Mouse (Mus musculus) MEL (cell line): ENCODE data around the gene Hebp1. TPM values are rescaled to one million over a fixed set of nuclear protein-coding genes. Genes with fewer than 3 reads are reported as not detected.

ENCODE experiments used
- DNase-seq: peaks from one replicate; pipeline ENCODE4 v3.0.0; 2011; ENCODE audit warnings: low read depth, low spot score
- H3K27ac ChIP-seq: 2 replicates; pipeline ENCODE4 v1.5.1; 2012; ENCODE audit warnings: low read depth, mild to moderate bottlenecking, control low read depth, low read length, moderate library complexity; ENCODE audit not compliant: control insufficient read depth
- H3K27me3 ChIP-seq, 2 experiments: fragments of 150-350 bp in 1 of 2; sonication (generic) in 1 of 2; 2 replicates each; pipeline ENCODE4 v1.6.1; 2012; ENCODE audit warnings: low read length in 2 of 2, mild to moderate bottlenecking in 2 of 2, improper control_type of control experiment in 1 of 2, moderate library complexity in 1 of 2; ENCODE audit not compliant: insufficient read depth in 2 of 2, control insufficient read depth in 1 of 2
- H3K36me3 ChIP-seq, 2 experiments: 2 replicates each; pipeline ENCODE4 v1.6.1; 2012 to 2014; ENCODE audit warnings: low read length in 2 of 2, improper control_type of control experiment in 1 of 2, inconsistent platforms in 1 of 2, mild to moderate bottlenecking in 1 of 2; ENCODE audit not compliant: insufficient read depth in 2 of 2, control insufficient read depth in 1 of 2
- H3K4me1 ChIP-seq, 2 experiments: fragments of 150-350 bp in 1 of 2; sonication (generic) in 1 of 2; 2 replicates each; pipeline ENCODE4 v1.6.1; 2012; ENCODE audit warnings: low read length in 2 of 2, improper control_type of control experiment in 1 of 2, mild to moderate bottlenecking in 1 of 2; ENCODE audit not compliant: insufficient read depth in 2 of 2, control insufficient read depth in 1 of 2
- H3K4me3 ChIP-seq, 2 experiments: fragments of 150-350 bp in 1 of 2; sonication (generic) in 1 of 2; 2 replicates each; pipeline ENCODE4 v1.5.1; 2012; ENCODE audit warnings: low read depth in 2 of 2, low read length in 2 of 2, mild to moderate bottlenecking in 2 of 2, moderate library complexity in 2 of 2, control low read depth in 1 of 2, improper control_type of control experiment in 1 of 2; ENCODE audit not compliant: control insufficient read depth in 1 of 2, insufficient read depth in 1 of 2
- H3K79me2 ChIP-seq: 2 replicates; pipeline ENCODE4 v1.6.1; 2012; ENCODE audit warnings: mild to moderate bottlenecking, low read length, moderate library complexity; ENCODE audit not compliant: control insufficient read depth, poor library complexity, insufficient read depth
- H3K9ac ChIP-seq: 2 replicates; pipeline ENCODE4 v1.6.1; 2012; ENCODE audit warnings: low read depth, mild to moderate bottlenecking, control low read depth, low read length, moderate library complexity; ENCODE audit not compliant: control insufficient read depth, poor library complexity, severe bottlenecking
- H3K9me3 ChIP-seq: fragments of 150-350 bp; sonication (generic); replicated peaks from 2 replicates; pipeline ENCODE4 v1.6.1; 2012; ENCODE audit warnings: mild to moderate bottlenecking, low read length, improper control_type of control experiment, moderate library complexity; ENCODE audit not compliant: insufficient read depth
- CHD1 ChIP-seq: IDR thresholded peaks from 2 replicates; pipeline ENCODE4 v1.6.1; 2012; ENCODE audit warnings: low read depth, mild to moderate bottlenecking, inconsistent platforms, low read length, improper control_type of control experiment
- E2F4 ChIP-seq: IDR thresholded peaks from 2 replicates; pipeline ENCODE4 v1.6.1; 2011; ENCODE audit warnings: low read depth, low read length, improper control_type of control experiment, borderline replicate concordance
- ELF1 ChIP-seq: IDR thresholded peaks from 2 replicates; pipeline ENCODE4 v1.6.1; 2014; ENCODE audit warnings: low read depth, mild to moderate bottlenecking, inconsistent platforms, low read length, improper control_type of control experiment, moderate library complexity
- EP300 ChIP-seq, 2 experiments: IDR thresholded peaks; 2 replicates each; pipeline ENCODE4 v1.6.1; 2011; ENCODE audit warnings: improper control_type of control experiment in 2 of 2, low read length in 2 of 2, low read depth in 1 of 2, mild to moderate bottlenecking in 1 of 2
- MAX ChIP-seq: IDR thresholded peaks from 2 replicates; pipeline ENCODE4 v1.6.1; 2011; ENCODE audit warnings: low read length, improper control_type of control experiment
- MAZ ChIP-seq: IDR thresholded peaks from 2 replicates; pipeline ENCODE4 v1.6.1; 2012; ENCODE audit warnings: low read depth, mild to moderate bottlenecking, inconsistent platforms, low read length, improper control_type of control experiment
- MEF2A ChIP-seq: IDR thresholded peaks from 2 replicates; pipeline ENCODE4 v1.6.1; 2014; ENCODE audit warnings: low read depth, mild to moderate bottlenecking, inconsistent platforms, low read length, improper control_type of control experiment; ENCODE audit not compliant: poor library complexity, insufficient replicate concordance, severe bottlenecking; ENCODE audit errors: extremely low read depth
- MXI1 ChIP-seq: IDR thresholded peaks from 2 replicates; pipeline ENCODE4 v1.6.1; 2011; ENCODE audit warnings: mild to moderate bottlenecking, low read depth, low read length, improper control_type of control experiment
- MYC ChIP-seq: IDR thresholded peaks from 2 replicates; pipeline ENCODE4 v1.6.1; 2011; ENCODE audit warnings: low read depth, mild to moderate bottlenecking, low read length, improper control_type of control experiment, moderate library complexity
- NELFE ChIP-seq: IDR thresholded peaks from 2 replicates; pipeline ENCODE4 v1.6.1; 2011; ENCODE audit warnings: low read depth, low read length, improper control_type of control experiment
- NRF1 ChIP-seq: IDR thresholded peaks from 2 replicates; pipeline ENCODE4 v1.6.1; 2014; ENCODE audit warnings: low read depth, mild to moderate bottlenecking, inconsistent platforms, low read length, improper control_type of control experiment, moderate library complexity; ENCODE audit not compliant: poor library complexity, insufficient read depth, severe bottlenecking
- POLR2A ChIP-seq, 2 experiments: IDR thresholded peaks; 2 replicates each; pipeline ENCODE4 v1.6.1; 2011 to 2012; ENCODE audit warnings: low read length in 2 of 2, mild to moderate bottlenecking in 2 of 2, control low read depth in 1 of 2, improper control_type of control experiment in 1 of 2, low read depth in 1 of 2, moderate library complexity in 1 of 2; ENCODE audit not compliant: control insufficient read depth in 1 of 2, insufficient read depth in 1 of 2, poor library complexity in 1 of 2
- POLR2AphosphoS2 ChIP-seq: IDR thresholded peaks from 2 replicates; pipeline ENCODE4 v1.6.1; 2011; ENCODE audit warnings: low read length, improper control_type of control experiment
- POLR2AphosphoS5 ChIP-seq: IDR thresholded peaks from 2 replicates; pipeline ENCODE4 v1.6.1; 2012; ENCODE audit warnings: low read depth, borderline replicate concordance, mild to moderate bottlenecking, inconsistent platforms, low read length, moderate library complexity, mixed read lengths
- SMC3 ChIP-seq: IDR thresholded peaks from 2 replicates; pipeline ENCODE4 v1.6.1; 2011; ENCODE audit warnings: low read depth, low read length, improper control_type of control experiment
- TAL1 ChIP-seq: IDR thresholded peaks from 2 replicates; pipeline ENCODE4 v1.6.1; 2012; ENCODE audit warnings: mild to moderate bottlenecking, inconsistent platforms, low read length, moderate library complexity, mixed read lengths
- TCF12 ChIP-seq: IDR thresholded peaks from 2 replicates; pipeline ENCODE4 v1.6.1; 2014; ENCODE audit warnings: low read depth, mild to moderate bottlenecking, inconsistent platforms, low read length, improper control_type of control experiment, moderate library complexity
- UBTF ChIP-seq: IDR thresholded peaks from 2 replicates; pipeline ENCODE4 v1.6.1; 2012; ENCODE audit warnings: low read depth, mild to moderate bottlenecking, inconsistent platforms, low read length, improper control_type of control experiment, moderate library complexity, borderline replicate concordance; ENCODE audit not compliant: insufficient read depth
- USF1 ChIP-seq: IDR thresholded peaks from 2 replicates; pipeline ENCODE4 v1.6.1; 2014; ENCODE audit warnings: low read depth, mild to moderate bottlenecking, inconsistent platforms, low read length, improper control_type of control experiment, moderate library complexity
- ZC3H11A ChIP-seq: IDR thresholded peaks from 2 replicates; pipeline ENCODE4 v1.6.1; 2012; ENCODE audit warnings: low read depth, mild to moderate bottlenecking, inconsistent platforms, low read length, improper control_type of control experiment
- ZNF384 ChIP-seq: IDR thresholded peaks from 2 replicates; pipeline ENCODE4 v1.6.1; 2012; ENCODE audit warnings: low read depth, mild to moderate bottlenecking, inconsistent platforms, low read length, improper control_type of control experiment
- polyA plus RNA-seq, 2 experiments: library from polyadenylated mRNA; stranded (reverse) in 1 of 2; unstranded in 1 of 2; fragments of >175 nt in 1 of 2; fragments of >200 nt in 1 of 2; gene quantifications; 2 replicates each; pipeline versions ENCODE4 v1.2.1 to v1.2.4; 2012; ENCODE audit warnings: low replicate concordance in 2 of 2, low read depth in 1 of 2; ENCODE audit not compliant: insufficient read length in 2 of 2, insufficient read depth in 1 of 2, missing spikeins in 1 of 2
- total RNA-seq: library from RNA; depleted of rRNA; stranded (reverse); fragments of 300-350 nt; gene quantifications from 2 replicates; pipeline ENCODE4 v1.2.3, GENCODE M21; 2012

Gene Hebp1
- total and polyA plus RNA-seq, 3 experiments, result 16.7 to 25.1 TPM; not detected in 1

- H3K27ac ChIP-seq, result no peak overlapping the region
- TF ChIP-seq ELF1, result no peak
- TF ChIP-seq MAZ, result no peak
- no peak for TF ChIP-seq E2F4
- TF ChIP-seq CHD1, result no peak
- TF ChIP-seq POLR2A (IDR thresholded peaks at IDR 0.05; ENCODE audit: control insufficient read depth in 1 of 2, insufficient read depth in 1 of 2, low read depth in 1 of 2, low read length in 2 of 2, poor library complexity in 1 of 2), result no peak
- no peak for TF ChIP-seq UBTF
- TF ChIP-seq, all 39 proteins: peak for 0
- H3K27me3 ChIP-seq, result no peaks in the 10 kb centered on the region
Observed at GRCm38 (mm10) chr6:135169246-135169645, 28.6 kb downstream of the Hebp1 start.

GRCm38 (mm10) chr6:135168471-135168870 lies 29.4 kb downstream of the Hebp1 start:
- no peaks in the 10 kb centered on the region for H3K9me3 ChIP-seq
- H3K27me3 ChIP-seq, result no peaks in the 10 kb centered on the region
- H3K9ac ChIP-seq, result peak overlapping the region; percentile 58
- H3K4me3 ChIP-seq, result peak overlapping the region; percentile 70 to 91
- H3K27ac ChIP-seq, result no peak overlapping the region
- no peak for DNase-seq
- no peaks in the 10 kb centered on the region; the same call in 1 of the 2 replicates for H3K79me2 ChIP-seq
- peaks cover 0 to 9% of the 10 kb centered on the region in 2 experiments; a peak in 3 of 4 replicates for H3K4me1 ChIP-seq
- no peak for TF ChIP-seq MEF2A
- TF ChIP-seq MYC, result no peak
- no peak for TF ChIP-seq ZC3H11A
- TF ChIP-seq POLR2A (IDR thresholded peaks at IDR 0.05; ENCODE audit: control insufficient read depth in 1 of 2, insufficient read depth in 1 of 2, low read depth in 1 of 2, low read length in 2 of 2, poor library complexity in 1 of 2), result no peak
- TF ChIP-seq UBTF, result no peak
- no peak for TF ChIP-seq MAX
- peaks cover 0 to 7% of the 10 kb centered on the region in 2 experiments; a peak in 2 of 4 replicates for H3K36me3 ChIP-seq

More at GRCm38 (mm10) chr6:135169246-135169645, 28.6 kb downstream of the Hebp1 start:
- H3K4me1 ChIP-seq, result peaks cover 0 to 9% of the 10 kb centered on the region in 2 experiments; a peak in 3 of 4 replicates
- no peak overlapping the region for H3K9ac ChIP-seq
- DNase-seq, result no peak
- H3K79me2 ChIP-seq, result no peaks in the 10 kb centered on the region; the same call in 1 of the 2 replicates
- peaks cover 0 to 7% of the 10 kb centered on the region in 2 experiments; a peak in 2 of 4 replicates for H3K36me3 ChIP-seq
- H3K4me3 ChIP-seq, result no peak overlapping the region
- no peaks in the 10 kb centered on the region for H3K9me3 ChIP-seq

DNA sequence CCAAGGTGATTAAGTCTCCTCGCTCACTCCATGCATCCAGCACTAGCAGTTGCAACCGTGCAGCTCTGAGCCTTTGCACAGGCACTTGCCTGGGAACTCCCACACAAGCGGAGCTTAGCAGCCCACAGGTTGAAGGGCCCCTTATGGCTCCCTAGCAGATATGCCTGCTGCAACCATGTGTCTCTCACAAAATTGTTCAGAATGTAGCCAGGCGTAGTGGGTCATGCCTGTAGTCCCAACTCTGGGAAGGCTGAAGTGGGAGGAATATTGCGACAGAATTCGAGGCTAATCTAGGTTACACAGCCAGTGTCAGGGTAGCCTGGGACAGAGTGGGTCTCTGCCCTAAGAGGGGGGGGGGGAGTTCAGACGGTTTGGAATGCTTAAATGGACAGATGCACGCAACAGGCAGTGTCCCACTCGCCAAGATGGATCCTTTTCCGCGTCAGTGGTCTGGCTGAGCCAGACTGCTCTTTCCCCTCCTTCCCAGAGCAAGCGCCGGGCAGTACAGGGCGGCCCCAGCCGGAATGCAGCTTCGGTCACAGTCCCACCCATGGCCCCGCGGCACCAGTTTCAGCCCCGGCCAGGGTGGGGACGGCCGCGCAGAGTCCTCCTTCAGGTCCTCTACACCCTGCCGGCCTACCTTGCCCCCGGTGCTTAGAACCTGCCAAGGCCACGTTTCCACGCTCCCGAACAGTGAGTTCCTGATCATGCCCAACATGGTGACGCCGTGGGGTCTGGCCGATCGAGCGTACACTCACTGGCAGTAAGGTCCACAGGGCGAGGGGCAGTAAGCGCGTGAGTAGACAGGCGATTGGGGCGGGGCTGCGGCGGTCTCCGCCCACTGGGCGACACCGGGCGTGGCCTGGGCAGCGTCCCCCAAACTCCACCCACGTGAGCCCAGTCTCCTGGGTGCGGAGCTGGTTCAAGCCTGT lies 30.2 kb downstream of the Hebp1 start:
- no peaks in the 10 kb centered on the region for H3K9me3 ChIP-seq
- H3K36me3 ChIP-seq, result peaks cover 0 to 7% of the 10 kb centered on the region in 2 experiments; a peak in 2 of 4 replicates
- H3K4me3 ChIP-seq, result peak overlapping the region; percentile 70 to 91
- peak; percentile 80 for DNase-seq
- peak overlapping the region; percentile 80 for H3K9ac ChIP-seq
- peaks cover 0 to 9% of the 10 kb centered on the region in 2 experiments; a peak in 3 of 4 replicates for H3K4me1 ChIP-seq
- H3K79me2 ChIP-seq, result no peaks in the 10 kb centered on the region; the same call in 1 of the 2 replicates
- no peak overlapping the region for H3K27ac ChIP-seq
- no peaks in the 10 kb centered on the region for H3K27me3 ChIP-seq
- TF ChIP-seq ZC3H11A (no peak), ZNF384 (no peak), POLR2AphosphoS5 (no peak), POLR2AphosphoS2 (no peak), USF1 (peak; percentile 77), TAL1 (no peak), NRF1 (no peak), NELFE (peak; percentile 32; the same call in 1 of the 2 replicates), MXI1 (peak; percentile 46; the same call in 1 of the 2 replicates), UBTF (no peak), MAX (0 out of 2 replicates have a peak, but pooled peaks have one; percentile 9), TCF12 (no peak), EP300 (IDR thresholded peaks at IDR 0.05; ENCODE audit: low read depth in 1 of 2, low read length in 2 of 2) (no peak), SMC3 (no peak)
